ENCODE assay signal across 12 mouse cellular contexts in genomic region chr4:145267631-145268110, GRCm38 (mm10). TPM values are rescaled to one million over a fixed set of nuclear protein-coding genes. Genes with fewer than 3 reads are reported as not detected.
A peak's percentile ranks its signal among the peaks of the same experiment; 100 is the strongest.
DNase-seq lines count a peak whose midpoint lies in the region; TF ChIP-seq lines count a peak whose summit lies in the region.
"Had no signal": no experiment of that assay in that cellular context is flagged by ENCODE, and none has a peak within 500 bp of the region (broad histone marks: within the 10 kb centered on the region; RNA-seq: fewer than 3 reads in every experiment).

No protein-coding gene starts in this region.

- H3K79me2 ChIP-seq in C2C12 (ENCODE audit: control insufficient read depth, insufficient read depth) = no peaks in the 10 kb centered on the region

- H3K36me3 ChIP-seq in C2C12 (ENCODE audit: control insufficient read depth, insufficient read depth) = no peaks in the 10 kb centered on the region
- H3K36me3 ChIP-seq: hindbrain, embryonic 13.5 days; limb, embryonic 12.5 days; midbrain, embryonic 12.5 days had no signal

- DNase-seq in heart, adult 11 months = peak; percentile 97
- DNase-seq in heart, adult 8-10 months (ENCODE audit: low spot score) = no peak
- peak; percentile 66 to 73 for DNase-seq in lung, postnatal 4 days
- DNase-seq in kidney, postnatal 4 days = no peak
- no peak for DNase-seq in urinary bladder, postnatal 36 days (ENCODE audit: low spot score in 2 of 2)
- DNase-seq in testis, postnatal 14 days (ENCODE audit: low spot score) = no peak
- DNase-seq: cerebellum, adult 9-10 months had no signal

- H3K27ac ChIP-seq in brown adipose tissue, adult 24 weeks (replicated peaks; ENCODE audit: low read depth, low read length) = peak overlapping the region; percentile 41; the same call in 1 of the 2 replicates
- H3K27ac ChIP-seq: hindbrain, embryonic 13.5 days; limb, embryonic 12.5 days; midbrain, embryonic 12.5 days had no signal

- no peaks in the 10 kb centered on the region for H3K79me3 ChIP-seq in C2C12 (ENCODE audit: low read depth)

- no peaks in the 10 kb centered on the region for H3K27me3 ChIP-seq in C2C12 (ENCODE audit: control insufficient read depth, insufficient read depth, insufficient read length)
- H3K27me3 ChIP-seq: hindbrain, embryonic 13.5 days; limb, embryonic 12.5 days; midbrain, embryonic 12.5 days had no signal

- no peak overlapping the region for H3ac ChIP-seq in C2C12 (ENCODE audit: control insufficient read depth, insufficient read length, low read depth)

- TF ChIP-seq CTCF in C2C12 (IDR thresholded peaks at IDR 0.05; ENCODE audit: control insufficient read depth, insufficient read depth, insufficient read length) = no peak

- no peak overlapping the region for H3K4me3 ChIP-seq in C2C12 (ENCODE audit: insufficient read depth, poor library complexity, severe bottlenecking)
- H3K4me3 ChIP-seq in brown adipose tissue, adult 24 weeks (ENCODE audit: insufficient read depth, low read depth, low read length) = no peak overlapping the region
- H3K4me3 ChIP-seq: hindbrain, embryonic 13.5 days; limb, embryonic 12.5 days; midbrain, embryonic 12.5 days had no signal

- peaks cover 11% of the 10 kb centered on the region; the same call in 1 of the 2 replicates for H3K4me1 ChIP-seq in brown adipose tissue, adult 24 weeks (ENCODE audit: control insufficient read depth, insufficient read depth, insufficient read length, low read length)
- H3K4me1 ChIP-seq: hindbrain, embryonic 13.5 days; limb, embryonic 12.5 days; midbrain, embryonic 12.5 days had no signal

TF ChIP-seq in C2C12, 6 proteins besides CTCF, POLR2A, EP300 and RAD21:
- no peak for TF ChIP-seq USF1 (IDR thresholded peaks at IDR 0.05; ENCODE audit: low read depth)
- TF ChIP-seq MAX (IDR thresholded peaks at IDR 0.05) = no peak
- TF ChIP-seq CEBPB (IDR thresholded peaks at IDR 0.05; ENCODE audit: low read depth) = peak; percentile 69
- TF ChIP-seq MYOG (IDR thresholded peaks at IDR 0.05; ENCODE audit: control insufficient read depth, extremely low read depth, insufficient read length) = no peak
- peak; percentile 65 for TF ChIP-seq MYOD1 (IDR thresholded peaks at IDR 0.05; ENCODE audit: control insufficient read depth, insufficient read length, low read depth)
- no peak for TF ChIP-seq FOSL1 (IDR thresholded peaks at IDR 0.05; ENCODE audit: insufficient read depth, low read length, poor library complexity, severe bottlenecking)

RNA-seq across cellular contexts. Expression of gene Tnfrsf1b, which starts 21.0 kb away (rescaled TPM):
- total RNA-seq in heart, adult 8-10 months (2022) = 1 to 10 TPM; 4.6 to 7.7 (median 5.3) TPM
- 7.7 TPM for polyA plus RNA-seq in C2C12 (2012; fragmentation: generic; extraction: Trizol)
- polyA plus RNA-seq in brown adipose tissue, adult 24 weeks (2012; ENCODE audit: insufficient read depth, insufficient read length, missing spikeins) = 2.8 and 3.4 TPM in 2 replicates

RNA-seq across cellular contexts. Expression of gene Tnfrsf8, which starts 47.3 kb away (rescaled TPM):
- total RNA-seq in heart, adult 8-10 months (2022) = under 1 TPM in 2 of 4 experiments, not detected in 2; 0.11 to 0.16 TPM
- polyA plus RNA-seq in C2C12 (2012; fragmentation: generic; extraction: Trizol) = not detected
- not detected in 2 replicates for polyA plus RNA-seq in brown adipose tissue, adult 24 weeks (2012; ENCODE audit: insufficient read depth, insufficient read length, missing spikeins)
- polyA plus RNA-seq: midbrain, embryonic 12.5 days had no signal

Comparison
In these comparisons a context has a peak if more than half of its experiments do, and no peak if none do; other contexts are left out.
1. DNase-seq: peak in heart, adult 11 months (single experiment) and lung, postnatal 4 days (2 of 2); none in heart, adult 8-10 months (single experiment), kidney, postnatal 4 days (0 of 2), urinary bladder, postnatal 36 days (0 of 2) and testis, postnatal 14 days (single experiment).